Mouse (Mus musculus) cerebral cortex, adult 2 months (tissue): ENCODE data around the gene Spata7.

Source experiments
- WGBS: fragments of 180-500 bp; shearing (Covaris S2); methylation state at CpG from one replicate; pipeline ENCODE4 v1.1.7; 2018; 5-methylcytosine and 5-hydroxymethylcytosine counted together

Spata7 gene

GRCm38 (mm10) chr12:98674627-98675143 is 46.7 kb downstream of the Spata7 start:
- 15% methylated on average over 9 of the region's 9 CpGs for WGBS

- WGBS = 94% methylated on average over 6 of the region's 6 CpGs
These were observed 48.9 kb downstream of the Spata7 start for GRCm38 (mm10) chr12:98676861-98677260.

GRCm38 (mm10) chr12:98677336-98677735 is 49.4 kb downstream of the Spata7 start:
- 59% methylated on average over 14 of the region's 14 CpGs for whole genome bisulfite sequencing

- WGBS = 95% methylated on average over 15 of the region's 15 CpGs
These were observed 51.9 kb downstream of the Spata7 start for GRCm38 (mm10) chr12:98679906-98680305.

- WGBS = 78% methylated on average over 15 of the region's 15 CpGs
These were observed 54.2 kb downstream of the Spata7 start for GRCm38 (mm10) chr12:98682196-98682595.

GRCm38 (mm10) chr12:98683171-98683570 is 55.2 kb downstream of the Spata7 start:
- 83% methylated on average over 11 of the region's 11 CpGs for WGBS

- WGBS = 91% methylated on average over 6 of the region's 6 CpGs
These were observed 55.6 kb downstream of the Spata7 start for GRCm38 (mm10) chr12:98683574-98683973.

GRCm38 (mm10) chr12:98690230-98690629 is 62.3 kb downstream of the Spata7 start:
- WGBS = 89% methylated on average over 8 of the region's 8 CpGs

GRCm38 (mm10) chr12:98697202-98697601 is 69.2 kb downstream of the Spata7 start:
- WGBS = 63% methylated on average over 5 of the region's 5 CpGs

- WGBS = 89% methylated on average over 9 of the region's 9 CpGs
These were observed 73.6 kb downstream of the Spata7 start for GRCm38 (mm10) chr12:98701564-98701963.

- 49% methylated on average over 2 of the region's 2 CpGs for WGBS
These were observed 75.6 kb downstream of the Spata7 start for GRCm38 (mm10) chr12:98703554-98703953.

GRCm38 (mm10) chr12:98703961-98704360 is 76.0 kb downstream of the Spata7 start:
- 67% methylated on average over 10 of the region's 10 CpGs for WGBS

- WGBS = 84% methylated on average over 6 of the region's 6 CpGs
These were observed 84.9 kb downstream of the Spata7 start for GRCm38 (mm10) chr12:98712819-98713218.

GRCm38 (mm10) chr12:98713621-98714103 is 85.7 kb downstream of the Spata7 start:
- whole genome bisulfite sequencing = 87% methylated on average over 7 of the region's 7 CpGs

- 68% methylated on average over 11 of the region's 11 CpGs for WGBS
These were observed 86.8 kb downstream of the Spata7 start for GRCm38 (mm10) chr12:98714757-98715156.

GRCm38 (mm10) chr12:98716142-98716541 is 88.2 kb downstream of the Spata7 start:
- WGBS = 95% methylated on average over 2 of the region's 2 CpGs
